Mouse (Mus musculus) small intestine, adult 2 months (tissue): ENCODE data around the gene Rxfp2.

Experiments used
- CTCF ChIP-seq: fragments of 200-500 bp; IDR thresholded peaks from 2 replicates; pipeline ENCODE4 v1.5.1; 2012; ENCODE audit warnings: low read depth, mild to moderate bottlenecking, control low read depth, inconsistent platforms, low read length, moderate library complexity, mixed read lengths; ENCODE audit not compliant: insufficient replicate concordance, insufficient read length; ENCODE audit errors: extremely low read depth
- POLR2A ChIP-seq: fragments of 200-500 bp; IDR thresholded peaks from 2 replicates; pipeline ENCODE4 v1.6.1; 2012; ENCODE audit warnings: low read depth, mild to moderate bottlenecking, control low read depth, inconsistent platforms, low read length, moderate library complexity

DNA sequence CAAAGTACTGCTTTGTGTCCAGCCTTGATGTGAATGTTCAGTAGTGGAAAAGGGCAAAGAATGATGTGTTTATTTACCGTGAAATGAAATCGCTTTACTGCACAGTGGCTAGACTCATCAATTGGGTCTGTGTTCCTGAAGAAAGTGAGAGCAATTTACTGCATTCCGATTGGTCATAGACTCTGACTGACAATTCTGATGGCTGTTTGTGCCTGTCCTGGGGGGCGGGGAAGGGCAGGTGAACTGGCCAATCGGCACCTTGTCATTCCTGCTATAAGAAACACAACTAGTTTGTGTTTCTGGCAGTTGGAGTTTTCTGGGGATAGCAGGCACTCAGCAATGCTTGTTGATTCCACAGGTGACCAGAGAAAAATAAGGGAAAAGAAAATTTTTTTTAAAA is 37.6 kb downstream of the Rxfp2 start:
- TF ChIP-seq CTCF (no peak), POLR2A (no peak)
